Mouse (Mus musculus) thymus, adult 2 months (tissue): ENCODE measurements around the gene Cd86.

ENCODE experiments used
- CTCF ChIP-seq: fragments of 200-500 bp; IDR thresholded peaks from 2 replicates; pipeline ENCODE4 v1.5.1; 2012; ENCODE audit warnings: mild to moderate bottlenecking, control low read depth, low read length, moderate library complexity, borderline replicate concordance; ENCODE audit not compliant: control insufficient read depth, poor library complexity, insufficient read depth; ENCODE audit errors: extremely low read depth
- POLR2A ChIP-seq: fragments of 200-500 bp; IDR thresholded peaks from 2 replicates; pipeline ENCODE4 v1.6.1; 2012; ENCODE audit warnings: mild to moderate bottlenecking, low read length, control low read depth, moderate library complexity; ENCODE audit not compliant: control insufficient read depth, poor library complexity, insufficient read depth; ENCODE audit errors: extremely low read depth

DNA sequence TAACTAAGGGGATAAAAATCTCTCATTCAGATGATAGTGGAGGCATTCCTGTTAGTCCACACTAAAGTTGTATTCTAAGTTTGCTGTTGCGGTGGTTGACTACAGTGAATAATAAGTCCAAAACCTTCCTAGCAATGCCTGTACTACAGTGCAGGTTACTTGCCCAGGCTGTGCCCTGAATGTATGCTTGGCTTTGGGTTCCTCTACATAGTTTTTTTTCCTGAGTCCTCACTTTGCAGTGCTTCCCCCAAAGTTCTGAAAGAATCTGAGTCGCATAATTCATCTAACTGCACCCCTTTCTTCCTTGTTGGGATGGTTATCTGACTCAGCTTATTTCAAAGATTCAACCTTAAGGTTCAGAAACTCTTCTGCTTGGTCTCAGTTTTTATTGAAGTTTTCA lies 10.0 kb upstream of the Cd86 start:
- TF ChIP-seq CTCF (no peak), POLR2A (no peak)
